Mouse (Mus musculus): Measurements from ENCODE around the gene Fcnb. TPM values are rescaled to one million over a fixed set of nuclear protein-coding genes. Genes with fewer than 3 reads are reported as not detected.

The Fcnb gene
- total RNA-seq, 2 experiments from 2014 or later: not detected

Other genes starting within 250 kb of the Fcnb start
- 100 to 1,000 TPM; 167 to 185 TPM for gene Col5a1, start 198.5 kb downstream of the Fcnb start, total RNA-seq (2021)
- 10 to 100 TPM; 10.1 to 12.5 TPM for gene Olfm1, start 108.1 kb upstream of the Fcnb start, total RNA-seq (2021)